Mouse (Mus musculus): ENCODE data around the gene Bfsp1. TPM values are rescaled to one million over a fixed set of nuclear protein-coding genes. Genes with fewer than 3 reads are reported as not detected.

Bfsp1 gene
- total RNA-seq (2015; ENCODE audit: low replicate concordance) (not detected in 2 replicates), total RNA-seq (2017; ENCODE audit: low replicate concordance) (0.68 TPM in 1 of 2 replicates, not detected in the other)

GRCm38 (mm10) chr2:143862484-143863231 lies at the start of gene Bfsp1:
Gene Bfsp1, minus strand, starts transcription at chr2:143863173.
- ATAC-seq (replicated peaks; ENCODE audit: low FRiP score, poor library complexity, severe bottlenecking) = no peak

GRCm38 (mm10) chr2:143912199-143912598 lies 49.2 kb upstream of the Bfsp1 start:
- ATAC-seq (replicated peaks; ENCODE audit: low FRiP score, poor library complexity, severe bottlenecking) = no peak

GRCm38 (mm10) chr2:143909230-143909629 lies 46.3 kb upstream of the Bfsp1 start:
- no peak for ATAC-seq (replicated peaks; ENCODE audit: low FRiP score, poor library complexity, severe bottlenecking)

- no peak for ATAC-seq (replicated peaks; ENCODE audit: low FRiP score, poor library complexity, severe bottlenecking)
These were observed 41.9 kb upstream of the Bfsp1 start for GRCm38 (mm10) chr2:143904896-143905295.

- no peak for ATAC-seq (replicated peaks; ENCODE audit: low FRiP score, poor library complexity, severe bottlenecking)
These were observed 40.5 kb upstream of the Bfsp1 start for GRCm38 (mm10) chr2:143903376-143904045.

GRCm38 (mm10) chr2:143900821-143901351 lies 37.9 kb upstream of the Bfsp1 start:
- ATAC-seq (replicated peaks; ENCODE audit: low FRiP score, poor library complexity, severe bottlenecking) = no peak

- ATAC-seq (replicated peaks; ENCODE audit: low FRiP score, poor library complexity, severe bottlenecking) = no peak
These were observed 36.7 kb upstream of the Bfsp1 start for GRCm38 (mm10) chr2:143899470-143900220.

GRCm38 (mm10) chr2:143891302-143892048 lies 28.5 kb upstream of the Bfsp1 start:
- ATAC-seq (replicated peaks; ENCODE audit: low FRiP score, poor library complexity, severe bottlenecking) = no peak

- no peak for ATAC-seq (replicated peaks; ENCODE audit: low FRiP score, poor library complexity, severe bottlenecking)
These were observed 27.0 kb upstream of the Bfsp1 start for GRCm38 (mm10) chr2:143889860-143890433.

GRCm38 (mm10) chr2:143889131-143889859 lies 26.3 kb upstream of the Bfsp1 start:
- ATAC-seq (replicated peaks; ENCODE audit: low FRiP score, poor library complexity, severe bottlenecking) = no peak

- ATAC-seq (replicated peaks; ENCODE audit: low FRiP score, poor library complexity, severe bottlenecking) = no peak
These were observed 19.8 kb upstream of the Bfsp1 start for GRCm38 (mm10) chr2:143882606-143883288.

GRCm38 (mm10) chr2:143882002-143882401 lies 19.0 kb upstream of the Bfsp1 start:
- ATAC-seq (replicated peaks; ENCODE audit: low FRiP score, poor library complexity, severe bottlenecking) = no peak

GRCm38 (mm10) chr2:143879311-143879710 lies 16.3 kb upstream of the Bfsp1 start:
- no peak for ATAC-seq (replicated peaks; ENCODE audit: low FRiP score, poor library complexity, severe bottlenecking)

GRCm38 (mm10) chr2:143876929-143877632 lies 14.1 kb upstream of the Bfsp1 start:
- no peak for ATAC-seq (replicated peaks; ENCODE audit: low FRiP score, poor library complexity, severe bottlenecking)

- ATAC-seq (replicated peaks; ENCODE audit: low FRiP score, poor library complexity, severe bottlenecking) = no peak
These were observed 13.1 kb upstream of the Bfsp1 start for GRCm38 (mm10) chr2:143876026-143876425.

- no peak for ATAC-seq (replicated peaks; ENCODE audit: low FRiP score, poor library complexity, severe bottlenecking)
These were observed 8.1 kb upstream of the Bfsp1 start for GRCm38 (mm10) chr2:143870936-143871688.

- no peak for ATAC-seq (replicated peaks; ENCODE audit: low FRiP score, poor library complexity, severe bottlenecking)
These were observed 4.4 kb upstream of the Bfsp1 start for GRCm38 (mm10) chr2:143867326-143867725.

Data from erythroblast, adult 5-6 weeks (primary cell).